Mouse (Mus musculus): ENCODE results near the gene Rasl10a. TPM values are rescaled to one million over a fixed set of nuclear protein-coding genes. Genes with fewer than 3 reads are reported as not detected.
A peak's percentile ranks its signal among the peaks of the same experiment; 100 is the strongest.

Rasl10a gene
- total and polyA plus RNA-seq, 2 experiments from 2014 or later, result 2.3 to 5.3 TPM

GRCm38 (mm10) chr11:5096480-5097020, 38.6 kb downstream of the Rasl10a start:
- no peaks in the 10 kb centered on the region for H3K9me3 ChIP-seq (ENCODE audit: low read length)
- no peak overlapping the region for H3K27ac ChIP-seq (ENCODE audit: low read depth, low read length)
- H3K4me3 ChIP-seq (ENCODE audit: low read depth, low read length), result peak overlapping the region; percentile 93
- ATAC-seq, result no peak
- no peak for TF ChIP-seq CTCF (IDR thresholded peaks at IDR 0.05; ENCODE audit: low read depth)
- no peak for DNase-seq
- no peak overlapping the region for H3K9ac ChIP-seq
- peaks cover 16% of the 10 kb centered on the region; the same call in 1 of the 2 replicates for H3K4me1 ChIP-seq (ENCODE audit: insufficient read depth)
- WGBS, result 54% methylated on average over 8 of the region's 8 CpGs
- H3K27me3 ChIP-seq (ENCODE audit: insufficient read depth, low read length), result no peaks in the 10 kb centered on the region
- peaks cover 8% of the 10 kb centered on the region for H3K36me3 ChIP-seq (ENCODE audit: insufficient read depth)
- peak overlapping the region; percentile 75 for H3K4me2 ChIP-seq (ENCODE audit: low read depth)

- peak overlapping the region; percentile 98 for H3K27ac ChIP-seq (ENCODE audit: low read depth, low read length)
- no peak for TF ChIP-seq CTCF (IDR thresholded peaks at IDR 0.05; ENCODE audit: low read depth)
- H3K4me3 ChIP-seq (ENCODE audit: low read depth, low read length), result peak overlapping the region; percentile 93
- peak overlapping the region; percentile 75 for H3K4me2 ChIP-seq (ENCODE audit: low read depth)
- DNase-seq (peak; percentile 34), ATAC-seq (no peak)
- H3K9ac ChIP-seq, result peak overlapping the region; percentile 91
- no peaks in the 10 kb centered on the region for H3K27me3 ChIP-seq (ENCODE audit: insufficient read depth, low read length)
- no peaks in the 10 kb centered on the region for H3K9me3 ChIP-seq (ENCODE audit: low read length)
- peaks cover 16% of the 10 kb centered on the region; the same call in 1 of the 2 replicates for H3K4me1 ChIP-seq (ENCODE audit: insufficient read depth)
- H3K36me3 ChIP-seq (ENCODE audit: insufficient read depth), result no peaks in the 10 kb centered on the region
- WGBS, result 2% methylated on average over 44 of the region's 44 CpGs
Observed at GRCm38 (mm10) chr11:5098035-5098735, 40.3 kb downstream of the Rasl10a start.

- no peak for TF ChIP-seq CTCF (IDR thresholded peaks at IDR 0.05; ENCODE audit: low read depth)
- Histone ChIP-seq H3K27ac (ENCODE audit: low read depth, low read length) (peak within 1 kb of the TSS; percentile 98), H3K27me3 (ENCODE audit: insufficient read depth, low read length) (no peaks in the 10 kb centered on the region), H3K4me2 (ENCODE audit: low read depth) (peak within 1 kb of the TSS; percentile 75), H3K4me3 (ENCODE audit: low read depth, low read length) (peak within 1 kb of the TSS; percentile 93), H3K9me3 (ENCODE audit: low read length) (no peaks in the 10 kb centered on the region), H3K9ac (peak within 1 kb of the TSS; percentile 91), H3K4me1 (ENCODE audit: insufficient read depth) (peaks cover 16% of the 10 kb centered on the region; the same call in 1 of the 2 replicates), H3K36me3 (ENCODE audit: insufficient read depth) (no peaks in the 10 kb centered on the region)
- ATAC-seq (peak; percentile 93), DNase-seq (peak; percentile 99)
- WGBS, result 2% methylated on average over 90 of the region's 92 CpGs
Observed at GRCm38 (mm10) chr11:5098736-5099542, 41.0 kb downstream of the Rasl10a start, which contains the start of the genes Rhbdd3 and Ewsr1. TSS of gene Rhbdd3 (plus strand) at chr11:5098926. TSS of gene Ewsr1 (minus strand) at chr11:5099266.

- H3K36me3 ChIP-seq (ENCODE audit: insufficient read depth), result no peaks in the 10 kb centered on the region
- H3K9ac ChIP-seq, result peak overlapping the region; percentile 91
- H3K4me3 ChIP-seq (ENCODE audit: low read depth, low read length), result peak overlapping the region; percentile 93
- peak overlapping the region; percentile 98 for H3K27ac ChIP-seq (ENCODE audit: low read depth, low read length)
- H3K9me3 ChIP-seq (ENCODE audit: low read length), result no peaks in the 10 kb centered on the region
- H3K27me3 ChIP-seq (ENCODE audit: insufficient read depth, low read length), result no peaks in the 10 kb centered on the region
- WGBS, result under 1% methylated on average over 31 of the region's 31 CpGs
- peak; percentile 59 for ATAC-seq
- H3K4me2 ChIP-seq (ENCODE audit: low read depth), result peak overlapping the region; percentile 71
- H3K4me1 ChIP-seq (ENCODE audit: insufficient read depth), result peaks cover 16% of the 10 kb centered on the region; the same call in 1 of the 2 replicates
- TF ChIP-seq CTCF (IDR thresholded peaks at IDR 0.05; ENCODE audit: low read depth), result no peak
- peak; percentile 82 for DNase-seq
Observed at GRCm38 (mm10) chr11:5099576-5100183, 41.8 kb downstream of the Rasl10a start.

- Histone ChIP-seq H3K4me3 (ENCODE audit: low read depth, low read length) (peak overlapping the region; percentile 93), H3K9ac (peak overlapping the region; percentile 91), H3K36me3 (ENCODE audit: insufficient read depth) (no peaks in the 10 kb centered on the region), H3K4me2 (ENCODE audit: low read depth) (peak overlapping the region; percentile 71), H3K27ac (ENCODE audit: low read depth, low read length) (peak overlapping the region; percentile 98), H3K9me3 (ENCODE audit: low read length) (no peaks in the 10 kb centered on the region), H3K27me3 (ENCODE audit: insufficient read depth, low read length) (no peaks in the 10 kb centered on the region), H3K4me1 (ENCODE audit: insufficient read depth) (peaks cover 16% of the 10 kb centered on the region; the same call in 1 of the 2 replicates)
- DNase-seq (no peak), ATAC-seq (no peak)
- 2% methylated on average over 7 of the region's 7 CpGs for WGBS
- peak; percentile 28 for TF ChIP-seq CTCF (IDR thresholded peaks at IDR 0.05; ENCODE audit: low read depth)
Observed at GRCm38 (mm10) chr11:5100283-5100682, 42.4 kb downstream of the Rasl10a start.

- 52% methylated on average over 5 of the region's 5 CpGs for WGBS
- TF ChIP-seq CTCF (IDR thresholded peaks at IDR 0.05; ENCODE audit: low read depth), result no peak
Observed at GRCm38 (mm10) chr11:5100801-5101200, 42.9 kb downstream of the Rasl10a start.

More at GRCm38 (mm10) chr11:5100801-5101200, 42.9 kb downstream of the Rasl10a start:
- peaks cover 16% of the 10 kb centered on the region; the same call in 1 of the 2 replicates for H3K4me1 ChIP-seq (ENCODE audit: insufficient read depth)
- H3K9ac ChIP-seq, result no peak overlapping the region
- H3K4me3 ChIP-seq (ENCODE audit: low read depth, low read length), result peak overlapping the region; percentile 93; the same call in 1 of the 2 replicates
- peak overlapping the region; percentile 98; the same call in 1 of the 2 replicates for H3K27ac ChIP-seq (ENCODE audit: low read depth, low read length)
- H3K4me2 ChIP-seq (ENCODE audit: low read depth), result peak overlapping the region; percentile 71
- ATAC-seq (no peak), DNase-seq (no peak)
- no peaks in the 10 kb centered on the region for H3K9me3 ChIP-seq (ENCODE audit: low read length)
- H3K36me3 ChIP-seq (ENCODE audit: insufficient read depth), result no peaks in the 10 kb centered on the region; the same call in 1 of the 2 replicates
- no peaks in the 10 kb centered on the region for H3K27me3 ChIP-seq (ENCODE audit: insufficient read depth, low read length)
